Mouse (Mus musculus): Measurements from ENCODE around the gene Dnal4. TPM values are rescaled to one million over a fixed set of nuclear protein-coding genes. Genes with fewer than 3 reads are reported as not detected.
"Not testable (repeated sequence)": the region's sequence is repeated elsewhere in the genome, so short reads cannot be mapped to it uniquely, and the experiment has no call there.

The Dnal4 gene
- polyA plus RNA-seq, 1 experiment, result 0.69 TPM

GRCm38 (mm10) chr15:79813666-79814258 lies 36.1 kb upstream of the Dnal4 start:
- peaks cover 18% of the 10 kb centered on the region for H3K27me3 ChIP-seq (ENCODE audit: control insufficient read depth)
- no peaks in the 10 kb centered on the region for H3K36me3 ChIP-seq (ENCODE audit: control insufficient read depth)
- no peaks in the 10 kb centered on the region for H3K4me1 ChIP-seq (ENCODE audit: control insufficient read depth)
- TF ChIP-seq GATA1 (IDR thresholded peaks at IDR 0.05; ENCODE audit: low read length) (no peak), TAL1 (IDR thresholded peaks at IDR 0.05; ENCODE audit: low read length) (no peak)
- H3K9me3 ChIP-seq (ENCODE audit: control insufficient read depth, low read length), result peaks cover 4% of the 10 kb centered on the region
- H3K4me3 ChIP-seq (replicated peaks), result no peak overlapping the region

- not testable (repeated sequence) for H3K36me3 ChIP-seq (ENCODE audit: control insufficient read depth); H3K4me3 ChIP-seq (replicated peaks); H3K9me3 ChIP-seq (ENCODE audit: control insufficient read depth, low read length); H3K4me1 ChIP-seq (ENCODE audit: control insufficient read depth)
- H3K27me3 ChIP-seq (ENCODE audit: control insufficient read depth), result peaks cover 26% of the 10 kb centered on the region
Observed at GRCm38 (mm10) chr15:79812840-79813239, 35.2 kb upstream of the Dnal4 start.

- H3K4me3 ChIP-seq (replicated peaks), result no peak overlapping the region
- no peaks in the 10 kb centered on the region for H3K36me3 ChIP-seq (ENCODE audit: control insufficient read depth)
- TF ChIP-seq GATA1 (IDR thresholded peaks at IDR 0.05; ENCODE audit: low read length) (no peak), TAL1 (IDR thresholded peaks at IDR 0.05; ENCODE audit: low read length) (no peak)
- no peaks in the 10 kb centered on the region for H3K4me1 ChIP-seq (ENCODE audit: control insufficient read depth)
- peaks cover 45% of the 10 kb centered on the region for H3K27me3 ChIP-seq (ENCODE audit: control insufficient read depth)
- no peaks in the 10 kb centered on the region for H3K9me3 ChIP-seq (ENCODE audit: control insufficient read depth, low read length)
Observed at GRCm38 (mm10) chr15:79810997-79811396, 33.3 kb upstream of the Dnal4 start.

- TF ChIP-seq TAL1 (IDR thresholded peaks at IDR 0.05; ENCODE audit: low read length) (no peak), GATA1 (IDR thresholded peaks at IDR 0.05; ENCODE audit: low read length) (no peak)
- Histone ChIP-seq H3K4me3 (replicated peaks) (no peak overlapping the region), H3K4me1 (ENCODE audit: control insufficient read depth) (no peaks in the 10 kb centered on the region), H3K27me3 (ENCODE audit: control insufficient read depth) (peaks cover 54% of the 10 kb centered on the region), H3K9me3 (ENCODE audit: control insufficient read depth, low read length) (no peaks in the 10 kb centered on the region), H3K36me3 (ENCODE audit: control insufficient read depth) (no peaks in the 10 kb centered on the region)
Observed at GRCm38 (mm10) chr15:79810061-79810460, 32.4 kb upstream of the Dnal4 start.

GRCm38 (mm10) chr15:79808658-79809057 lies 31.0 kb upstream of the Dnal4 start:
- peaks cover 5% of the 10 kb centered on the region; the same call in 1 of the 2 replicates for H3K9me3 ChIP-seq (ENCODE audit: control insufficient read depth, low read length)
- H3K4me1 ChIP-seq (ENCODE audit: control insufficient read depth), result peaks cover 7% of the 10 kb centered on the region
- no peaks in the 10 kb centered on the region for H3K36me3 ChIP-seq (ENCODE audit: control insufficient read depth)
- H3K27me3 ChIP-seq (ENCODE audit: control insufficient read depth), result peaks cover 68% of the 10 kb centered on the region
- TF ChIP-seq TAL1 (IDR thresholded peaks at IDR 0.05; ENCODE audit: low read length) (no peak), GATA1 (IDR thresholded peaks at IDR 0.05; ENCODE audit: low read length) (no peak)
- no peak overlapping the region for H3K4me3 ChIP-seq (replicated peaks)

- TF ChIP-seq GATA1 (IDR thresholded peaks at IDR 0.05; ENCODE audit: low read length) (no peak), TAL1 (IDR thresholded peaks at IDR 0.05; ENCODE audit: low read length) (no peak)
- Histone ChIP-seq H3K36me3 (ENCODE audit: control insufficient read depth) (no peaks in the 10 kb centered on the region), H3K4me3 (replicated peaks) (no peak overlapping the region), H3K9me3 (ENCODE audit: control insufficient read depth, low read length) (peaks cover 6% of the 10 kb centered on the region; the same call in 1 of the 2 replicates), H3K4me1 (ENCODE audit: control insufficient read depth) (peaks cover 7% of the 10 kb centered on the region), H3K27me3 (ENCODE audit: control insufficient read depth) (peaks cover 69% of the 10 kb centered on the region)
Observed at GRCm38 (mm10) chr15:79808114-79808513, 30.5 kb upstream of the Dnal4 start.

GRCm38 (mm10) chr15:79807050-79807449 lies 29.4 kb upstream of the Dnal4 start:
- no peak for TF ChIP-seq TAL1 (IDR thresholded peaks at IDR 0.05; ENCODE audit: low read length)
- no peak for TF ChIP-seq GATA1 (IDR thresholded peaks at IDR 0.05; ENCODE audit: low read length)

GRCm38 (mm10) chr15:79805246-79805645 lies 27.6 kb upstream of the Dnal4 start:
- TF ChIP-seq TAL1 (IDR thresholded peaks at IDR 0.05; ENCODE audit: low read length) (no peak), GATA1 (IDR thresholded peaks at IDR 0.05; ENCODE audit: low read length) (no peak)
- Histone ChIP-seq H3K4me1 (ENCODE audit: control insufficient read depth) (peaks cover 7% of the 10 kb centered on the region), H3K4me3 (replicated peaks) (no peak overlapping the region), H3K27me3 (ENCODE audit: control insufficient read depth) (peaks cover 84% of the 10 kb centered on the region), H3K9me3 (ENCODE audit: control insufficient read depth, low read length) (peaks cover 6% of the 10 kb centered on the region; the same call in 1 of the 2 replicates), H3K36me3 (ENCODE audit: control insufficient read depth) (no peaks in the 10 kb centered on the region)

More at GRCm38 (mm10) chr15:79807050-79807449, 29.4 kb upstream of the Dnal4 start:
- peaks cover 6% of the 10 kb centered on the region; the same call in 1 of the 2 replicates for H3K9me3 ChIP-seq (ENCODE audit: control insufficient read depth, low read length)
- peaks cover 76% of the 10 kb centered on the region for H3K27me3 ChIP-seq (ENCODE audit: control insufficient read depth)
- no peaks in the 10 kb centered on the region for H3K36me3 ChIP-seq (ENCODE audit: control insufficient read depth)
- H3K4me1 ChIP-seq (ENCODE audit: control insufficient read depth), result peaks cover 7% of the 10 kb centered on the region
- no peak overlapping the region for H3K4me3 ChIP-seq (replicated peaks)

GRCm38 (mm10) chr15:79804352-79805071 lies 26.9 kb upstream of the Dnal4 start, which contains the start of gene Nptxr:
Gene Nptxr (minus strand): TSS chr15:79804766.
- H3K4me3 ChIP-seq (replicated peaks), result no peak within 1 kb of the TSS
- peaks cover 6% of the 10 kb centered on the region; the same call in 1 of the 2 replicates for H3K9me3 ChIP-seq (ENCODE audit: control insufficient read depth, low read length)
- no peaks in the 10 kb centered on the region for H3K36me3 ChIP-seq (ENCODE audit: control insufficient read depth)
- peaks cover 83% of the 10 kb centered on the region for H3K27me3 ChIP-seq (ENCODE audit: control insufficient read depth)
- no peak for TF ChIP-seq TAL1 (IDR thresholded peaks at IDR 0.05; ENCODE audit: low read length)
- no peak for TF ChIP-seq GATA1 (IDR thresholded peaks at IDR 0.05; ENCODE audit: low read length)
- peaks cover 7% of the 10 kb centered on the region for H3K4me1 ChIP-seq (ENCODE audit: control insufficient read depth)
